Mouse (Mus musculus): ENCODE results near the gene Slc44a4. TPM values are rescaled to one million over a fixed set of nuclear protein-coding genes. Genes with fewer than 3 reads are reported as not detected.
A peak's percentile ranks its signal among the peaks of the same experiment; 100 is the strongest.
"Not testable (repeated sequence)": the region's sequence is repeated elsewhere in the genome, so short reads cannot be mapped to it uniquely, and the experiment has no call there.

Slc44a4 gene
- polyA plus RNA-seq, 1 experiment from 2014 or later: 56.2 TPM

DNA sequence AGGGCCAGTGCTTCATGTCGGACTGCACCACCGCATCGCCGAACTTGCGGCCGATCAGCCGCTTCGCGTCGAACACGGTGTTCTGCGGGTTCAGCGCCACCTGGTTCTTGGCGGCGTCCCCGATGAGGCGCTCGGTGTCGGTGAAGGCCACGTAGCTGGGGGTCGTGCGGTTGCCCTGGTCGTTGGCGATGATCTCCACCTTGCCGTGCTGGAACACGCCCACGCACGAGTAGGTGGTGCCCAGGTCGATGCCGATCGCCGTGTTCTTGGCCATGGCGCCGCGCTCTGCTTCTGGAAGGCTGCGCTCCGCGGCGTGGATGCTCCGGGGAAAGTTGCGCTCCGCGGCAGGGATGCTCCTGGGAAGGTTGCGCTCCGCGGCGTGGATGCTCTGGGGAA lies 44.5 kb downstream of the Slc44a4 start:
- H3K27me3 ChIP-seq (replicated peaks); H3K36me3 ChIP-seq; H3K9ac ChIP-seq; H3K9me3 ChIP-seq; H3K27ac ChIP-seq; H3K4me1 ChIP-seq (replicated peaks): not testable (repeated sequence)
- peak; percentile 26 for ATAC-seq
- 0% methylated on average over 12 of the region's 47 CpGs for WGBS
- Histone ChIP-seq H3K4me2 (replicated peaks) (peak overlapping the region; percentile 65), H3K4me3 (replicated peaks) (peak overlapping the region; percentile 45)

DNA sequence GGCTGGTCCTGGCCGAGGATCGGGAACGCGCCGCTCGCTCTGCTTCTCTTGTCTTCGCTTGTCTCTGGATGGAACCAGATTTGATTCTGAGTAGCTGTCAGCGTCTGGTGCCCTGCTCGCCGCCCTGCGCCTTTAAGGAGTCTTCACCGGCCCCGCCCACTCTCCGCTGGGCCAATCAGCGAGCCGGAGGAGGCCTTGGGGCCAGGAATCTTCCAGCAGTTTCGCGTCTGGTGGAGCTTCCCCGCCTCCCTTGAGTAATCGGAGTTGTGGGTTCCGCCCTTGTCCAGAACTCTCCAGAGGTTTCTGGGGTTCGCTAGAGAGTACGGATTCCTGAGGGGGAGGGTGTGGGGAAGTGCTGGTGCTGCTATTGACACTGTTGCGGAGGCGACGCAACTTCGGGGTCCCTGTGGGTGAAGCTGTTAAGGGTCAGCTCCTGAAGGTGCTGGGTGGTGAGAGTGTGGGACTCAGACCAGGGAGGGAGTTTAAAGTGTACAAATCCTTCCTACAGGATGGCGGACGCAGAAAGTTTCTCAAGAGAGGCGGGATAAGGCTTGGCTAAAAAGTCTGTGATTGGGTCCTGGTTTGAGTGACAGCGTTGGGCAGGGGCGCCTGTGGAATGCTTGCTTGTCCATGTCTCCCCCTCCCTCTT lies 45.0 kb downstream of the Slc44a4 start, which contains the start of gene Hspa1b:
Hspa1b (minus strand) TSS at position 109 of the 649 bp plus-strand sequence.
- under 1% methylated on average over 31 of the region's 32 CpGs for WGBS
- not testable (repeated sequence) for H3K4me1 ChIP-seq (replicated peaks); H3K27me3 ChIP-seq (replicated peaks); H3K9me3 ChIP-seq; H3K36me3 ChIP-seq
- Histone ChIP-seq H3K27ac (peak within 1 kb of the TSS; percentile 95), H3K4me3 (replicated peaks) (peak within 1 kb of the TSS; percentile 45), H3K4me2 (replicated peaks) (peak within 1 kb of the TSS; percentile 65), H3K9ac (peak within 1 kb of the TSS; percentile 41)
- peak; percentile 96 for ATAC-seq

DNA sequence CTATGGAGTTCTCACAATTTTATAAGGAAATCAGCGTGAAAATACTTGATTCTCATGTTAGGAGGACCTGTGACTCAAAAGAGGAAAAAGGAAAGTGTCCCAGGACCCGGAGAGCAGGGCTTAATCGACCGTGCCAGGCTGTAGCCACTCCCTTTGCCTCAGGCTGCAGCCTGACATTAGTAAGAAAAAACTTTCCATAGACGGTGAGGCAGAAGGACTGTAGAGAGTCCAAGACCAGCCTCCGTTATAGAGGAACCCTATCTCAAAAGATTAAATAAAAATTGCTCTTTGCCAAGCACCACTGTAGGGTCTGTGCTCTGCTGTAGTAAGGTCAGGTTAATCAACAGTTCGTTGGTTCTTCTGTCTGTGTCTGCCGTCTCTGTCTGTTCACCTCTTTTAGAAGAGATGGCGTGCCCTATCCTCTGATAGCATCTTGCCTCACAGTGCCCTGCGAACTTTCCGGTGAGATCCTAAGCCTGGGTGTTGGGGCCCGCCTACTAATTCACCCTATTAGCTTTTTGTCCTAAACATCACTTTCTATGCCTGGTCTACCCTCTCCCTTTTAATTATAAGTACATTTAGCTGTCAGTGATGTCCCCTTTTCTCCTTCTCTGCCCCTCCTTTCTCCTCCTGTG lies 45.7 kb downstream of the Slc44a4 start:
- H3K36me3 ChIP-seq: no peaks in the 10 kb centered on the region
- peak; percentile 15; the same call in 1 of the 2 replicates for ATAC-seq
- peak overlapping the region; percentile 41 for H3K9ac ChIP-seq
- H3K27me3 ChIP-seq (replicated peaks): no peaks in the 10 kb centered on the region
- peak overlapping the region; percentile 95 for H3K27ac ChIP-seq
- 10% methylated on average over 12 of the region's 12 CpGs for WGBS
- no peaks in the 10 kb centered on the region for H3K9me3 ChIP-seq
- H3K4me2 ChIP-seq (replicated peaks): peak overlapping the region; percentile 65
- H3K4me3 ChIP-seq (replicated peaks): peak overlapping the region; percentile 45
- peaks cover 7% of the 10 kb centered on the region; the same call in 1 of the 2 replicates for H3K4me1 ChIP-seq (replicated peaks)

DNA sequence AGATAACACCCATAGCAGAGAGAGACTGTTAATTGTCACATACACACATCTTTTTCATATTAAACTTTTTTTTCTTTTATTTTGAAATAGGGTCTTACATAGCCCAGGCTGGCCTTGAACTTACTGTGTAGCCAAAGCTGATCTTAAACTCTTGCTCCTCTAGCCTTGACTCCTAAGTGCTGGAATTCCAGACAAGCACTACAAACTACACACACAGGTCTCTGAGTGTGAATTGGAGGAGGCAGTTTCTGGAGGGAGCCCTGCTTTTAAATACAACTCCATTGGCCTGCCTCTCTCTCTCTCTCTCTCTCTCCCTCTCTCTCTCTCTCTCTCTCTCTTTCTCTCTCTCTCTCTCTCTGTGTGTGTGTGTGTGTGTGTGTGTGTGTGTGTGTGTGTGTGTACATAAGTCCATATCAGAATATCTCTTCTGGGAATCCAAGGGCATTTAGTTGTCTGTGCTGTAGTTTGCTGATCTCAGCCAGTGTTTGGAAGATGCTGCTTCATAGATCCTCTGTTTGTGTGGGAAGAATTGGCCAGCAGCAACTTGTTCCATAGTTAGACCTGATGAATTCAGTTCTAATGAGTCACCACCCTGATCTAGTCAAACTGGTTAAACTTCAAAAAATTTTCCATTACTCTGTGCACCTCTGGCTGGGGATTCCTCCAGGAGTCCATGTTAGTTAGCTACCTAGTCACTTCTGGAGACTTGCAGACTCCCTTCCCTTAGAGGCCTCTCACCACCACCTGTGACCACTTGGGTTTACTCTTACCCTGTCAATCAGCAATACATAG lies 46.6 kb downstream of the Slc44a4 start:
- Histone ChIP-seq H3K27me3 (replicated peaks) (no peaks in the 10 kb centered on the region), H3K4me1 (replicated peaks) (peaks cover 7% of the 10 kb centered on the region; the same call in 1 of the 2 replicates), H3K36me3 (no peaks in the 10 kb centered on the region), H3K4me2 (replicated peaks) (no peak overlapping the region), H3K27ac (no peak overlapping the region), H3K4me3 (replicated peaks) (no peak overlapping the region), H3K9ac (no peak overlapping the region), H3K9me3 (no peaks in the 10 kb centered on the region)
- ATAC-seq: no peak

DNA sequence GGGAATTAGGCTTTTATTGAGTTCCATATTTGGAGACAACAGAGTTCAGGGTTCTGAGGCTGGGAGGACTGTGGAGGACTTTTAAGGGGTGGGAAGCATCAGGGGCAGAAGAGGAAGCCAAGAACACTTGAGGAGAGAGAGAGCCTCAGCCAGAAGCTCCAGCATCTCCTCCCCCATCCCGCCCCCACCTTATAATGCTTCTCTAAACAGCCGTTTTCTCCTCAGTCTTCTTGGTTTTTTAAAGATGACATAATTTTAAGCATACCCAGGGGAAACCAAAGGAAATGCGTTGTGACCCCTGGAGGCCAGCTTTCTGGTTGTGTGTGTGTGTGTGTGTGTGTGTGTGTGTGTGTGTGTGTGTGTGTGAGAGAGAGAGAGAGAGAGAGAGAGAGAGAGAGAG lies 47.9 kb downstream of the Slc44a4 start:
- H3K27ac ChIP-seq: no peak overlapping the region
- 34% methylated on average over 3 of the region's 3 CpGs for WGBS
- no peaks in the 10 kb centered on the region for H3K27me3 ChIP-seq (replicated peaks)

DNA sequence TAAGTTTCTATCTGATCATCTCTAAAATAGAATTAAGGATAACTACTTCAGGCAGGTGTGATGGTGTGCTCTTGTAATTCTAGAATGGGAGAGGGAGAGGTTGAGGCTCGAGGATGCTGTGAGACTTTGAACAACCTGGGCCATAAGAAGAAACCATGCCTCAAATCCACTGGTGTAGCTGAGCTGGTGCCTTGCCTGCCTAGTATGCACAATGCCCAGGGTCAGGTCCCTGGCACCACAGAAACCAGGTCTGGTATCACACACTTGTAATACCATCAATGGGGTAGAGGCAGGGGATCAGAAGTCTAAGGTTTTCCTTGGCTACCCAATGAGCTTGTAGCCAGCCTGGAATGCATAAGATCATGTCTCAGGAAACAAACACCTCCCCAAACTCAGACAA lies 48.6 kb downstream of the Slc44a4 start:
- Histone ChIP-seq H3K4me2 (replicated peaks) (no peak overlapping the region), H3K27me3 (replicated peaks) (peaks cover 4% of the 10 kb centered on the region), H3K9me3 (no peaks in the 10 kb centered on the region), H3K4me3 (replicated peaks) (no peak overlapping the region), H3K9ac (no peak overlapping the region), H3K36me3 (no peaks in the 10 kb centered on the region), H3K4me1 (replicated peaks) (peaks cover 7% of the 10 kb centered on the region; the same call in 1 of the 2 replicates), H3K27ac (no peak overlapping the region)
- ATAC-seq: no peak
- 63% methylated on average over 1 of the region's 1 CpGs for WGBS

More for the DNA sequence above, 47.9 kb downstream of the Slc44a4 start:
- Histone ChIP-seq H3K9ac (no peak overlapping the region), H3K4me1 (replicated peaks) (peaks cover 7% of the 10 kb centered on the region; the same call in 1 of the 2 replicates), H3K4me3 (replicated peaks) (no peak overlapping the region), H3K36me3 (no peaks in the 10 kb centered on the region), H3K9me3 (no peaks in the 10 kb centered on the region), H3K4me2 (replicated peaks) (no peak overlapping the region)
- no peak for ATAC-seq

DNA sequence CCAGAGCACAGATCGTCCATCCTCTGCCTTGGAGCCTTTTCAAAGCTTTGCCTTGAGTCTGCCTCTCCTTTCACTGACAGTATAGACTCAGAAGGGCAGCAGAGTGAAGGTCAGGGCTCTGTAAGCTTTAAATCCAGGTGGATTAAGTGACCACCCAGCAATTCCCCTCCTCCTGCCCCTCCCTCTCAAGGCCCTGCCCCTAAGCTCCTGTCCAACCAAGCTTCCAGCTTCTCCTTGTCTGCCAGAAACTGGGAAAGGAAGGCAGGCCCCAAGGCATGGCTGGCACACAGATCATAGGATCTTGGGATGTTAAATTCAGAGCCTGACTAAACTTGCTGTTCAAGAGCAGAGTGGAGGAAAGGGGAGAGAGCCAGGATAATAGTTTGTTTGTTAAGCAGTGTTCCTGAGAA lies 50.4 kb downstream of the Slc44a4 start:
- ATAC-seq: no peak
- H3K27ac ChIP-seq: no peak overlapping the region

DNA sequence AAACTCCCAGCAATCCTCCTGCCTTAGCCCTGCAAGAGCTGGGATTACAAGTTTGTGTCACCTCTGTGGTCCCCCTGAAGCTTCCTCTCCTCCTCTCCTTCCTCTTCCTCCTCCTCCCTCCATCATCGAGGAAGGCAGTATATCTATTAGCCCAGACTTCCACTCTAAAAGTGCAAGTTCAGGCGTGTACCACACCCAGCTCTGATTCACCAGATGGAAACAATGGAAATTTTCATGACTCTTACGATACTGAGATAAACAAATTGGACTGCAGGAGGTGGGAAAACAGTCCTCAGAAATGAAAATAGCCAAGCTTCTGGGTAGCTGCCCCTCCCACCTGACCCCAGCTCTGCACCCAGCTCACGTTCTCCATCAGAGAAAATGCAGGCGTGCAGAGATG lies 51.4 kb downstream of the Slc44a4 start:
- no peaks in the 10 kb centered on the region for H3K36me3 ChIP-seq
- H3K4me2 ChIP-seq (replicated peaks): no peak overlapping the region
- ATAC-seq: no peak
- WGBS: 63% methylated on average over 5 of the region's 5 CpGs
- H3K9me3 ChIP-seq: no peaks in the 10 kb centered on the region
- no peak overlapping the region for H3K9ac ChIP-seq
- 0 out of 2 replicates have a peak, but pooled peaks cover 3% of the 10 kb centered on the region for H3K4me1 ChIP-seq (replicated peaks)
- no peak overlapping the region for H3K27ac ChIP-seq
- H3K27me3 ChIP-seq (replicated peaks): peaks cover 21% of the 10 kb centered on the region
- H3K4me3 ChIP-seq (replicated peaks): no peak overlapping the region

More for the DNA sequence above, 50.4 kb downstream of the Slc44a4 start:
- Histone ChIP-seq H3K4me1 (replicated peaks) (peaks cover 7% of the 10 kb centered on the region; the same call in 1 of the 2 replicates), H3K4me2 (replicated peaks) (no peak overlapping the region), H3K4me3 (replicated peaks) (no peak overlapping the region), H3K36me3 (no peaks in the 10 kb centered on the region), H3K9me3 (no peaks in the 10 kb centered on the region), H3K9ac (no peak overlapping the region), H3K27me3 (replicated peaks) (peaks cover 18% of the 10 kb centered on the region)
- 21% methylated on average over 1 of the region's 1 CpGs for WGBS

DNA sequence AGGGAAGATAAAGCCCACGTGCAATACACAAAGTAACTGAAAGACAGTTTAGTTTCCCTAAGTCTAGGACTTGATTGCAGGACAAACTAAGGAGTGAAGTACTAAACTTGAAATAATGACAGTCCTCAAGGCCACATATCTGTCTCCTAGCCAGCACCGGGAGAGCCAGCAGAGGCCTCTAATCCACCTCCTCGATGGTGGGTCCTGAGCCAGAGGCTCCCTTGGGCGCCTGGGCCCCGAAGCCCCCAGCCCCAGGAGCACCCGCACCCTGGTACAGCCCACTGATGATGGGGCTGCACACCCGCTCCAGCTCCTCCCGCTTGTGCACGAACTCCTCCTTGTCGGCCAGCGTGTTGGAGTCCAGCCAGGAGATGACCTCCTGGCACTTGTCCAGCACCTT lies 55.6 kb downstream of the Slc44a4 start, which contains the start of gene Gm20481:
Gm20481 (plus strand) TSS at position 91 of the 400 bp plus-strand sequence.
- 53% methylated on average over 6 of the region's 11 CpGs for WGBS
- H3K9me3 ChIP-seq; H3K4me3 ChIP-seq (replicated peaks); H3K36me3 ChIP-seq; H3K27ac ChIP-seq; H3K9ac ChIP-seq; ATAC-seq; H3K4me2 ChIP-seq (replicated peaks); H3K4me1 ChIP-seq (replicated peaks): not testable (repeated sequence)
- H3K27me3 ChIP-seq (replicated peaks): peaks cover 21% of the 10 kb centered on the region

DNA sequence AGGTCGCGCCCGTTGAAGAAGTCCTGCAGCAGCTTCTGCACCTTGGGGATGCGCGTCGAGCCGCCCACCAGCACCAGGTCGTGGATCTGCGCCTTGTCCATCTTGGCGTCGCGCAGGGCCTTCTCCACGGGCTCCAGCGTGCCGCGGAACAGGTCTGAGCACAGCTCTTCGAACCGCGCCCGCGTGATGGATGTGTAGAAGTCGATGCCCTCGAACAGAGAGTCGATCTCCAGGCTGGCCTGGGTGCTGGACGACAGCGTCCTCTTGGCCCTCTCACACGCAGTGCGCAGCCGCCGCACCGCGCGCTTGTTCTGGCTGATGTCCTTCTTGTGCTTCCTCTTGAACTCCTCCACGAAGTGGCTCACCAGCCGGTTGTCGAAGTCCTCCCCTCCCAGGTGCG lies 56.6 kb downstream of the Slc44a4 start:
- H3K4me3 ChIP-seq (replicated peaks); H3K4me2 ChIP-seq (replicated peaks); H3K36me3 ChIP-seq; ATAC-seq; H3K4me1 ChIP-seq (replicated peaks); H3K9me3 ChIP-seq; H3K9ac ChIP-seq; H3K27ac ChIP-seq: not testable (repeated sequence)
- H3K27me3 ChIP-seq (replicated peaks): peaks cover 21% of the 10 kb centered on the region
- 37% methylated on average over 24 of the region's 37 CpGs for WGBS

DNA sequence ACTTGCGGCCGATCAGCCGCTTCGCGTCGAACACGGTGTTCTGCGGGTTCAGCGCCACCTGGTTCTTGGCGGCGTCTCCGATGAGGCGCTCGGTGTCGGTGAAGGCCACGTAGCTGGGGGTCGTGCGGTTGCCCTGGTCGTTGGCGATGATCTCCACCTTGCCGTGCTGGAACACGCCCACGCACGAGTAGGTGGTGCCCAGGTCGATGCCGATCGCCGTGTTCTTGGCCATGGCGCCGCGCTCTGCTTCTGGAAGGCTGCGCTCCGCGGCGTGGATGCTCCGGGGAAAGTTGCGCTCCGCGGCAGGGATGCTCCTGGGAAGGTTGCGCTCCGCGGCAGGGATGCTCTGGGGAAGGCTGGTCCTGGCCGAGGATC lies 57.4 kb downstream of the Slc44a4 start:
- Histone ChIP-seq H3K4me3 (replicated peaks) (peak overlapping the region; percentile 34), H3K27me3 (replicated peaks) (peaks cover 21% of the 10 kb centered on the region), H3K4me2 (replicated peaks) (peak overlapping the region; percentile 77)
- H3K36me3 ChIP-seq; H3K4me1 ChIP-seq (replicated peaks); H3K27ac ChIP-seq; H3K9me3 ChIP-seq; H3K9ac ChIP-seq: not testable (repeated sequence)
- ATAC-seq: peak; percentile 68
- under 1% methylated on average over 32 of the region's 43 CpGs for WGBS

DNA sequence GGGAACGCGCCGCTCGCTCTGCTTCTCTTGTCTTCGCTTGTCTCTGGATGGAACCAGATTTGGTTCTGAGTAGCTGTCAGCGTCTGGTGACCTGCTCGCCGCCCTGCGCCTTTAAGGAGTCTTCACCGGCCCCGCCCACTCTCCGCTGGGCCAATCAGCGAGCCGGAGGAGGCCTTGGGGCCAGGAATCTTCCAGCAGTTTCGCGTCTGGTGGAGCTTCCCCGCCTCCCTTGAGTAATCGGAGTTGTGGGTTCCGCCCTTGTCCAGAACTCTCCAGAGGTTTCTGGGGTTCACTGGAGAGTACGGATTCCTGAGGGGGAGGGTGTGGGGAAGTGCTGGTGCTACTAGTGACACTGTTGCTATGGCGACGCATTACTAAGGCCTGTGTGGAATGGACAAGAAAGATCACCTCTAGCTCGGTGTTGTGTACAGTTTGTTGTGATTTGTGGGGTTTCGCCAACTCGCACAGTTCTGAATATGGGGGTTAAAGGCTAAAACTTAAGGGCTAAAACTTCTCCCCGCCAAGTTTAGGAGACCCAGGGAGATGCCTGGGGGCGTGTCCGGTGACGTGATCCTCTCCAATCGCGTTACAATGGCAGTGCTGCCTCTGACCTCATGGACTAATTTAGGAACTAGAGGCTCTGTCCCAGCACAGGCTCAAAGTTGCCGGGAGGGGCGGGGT lies 57.9 kb downstream of the Slc44a4 start, which contains the start of the genes Hspa1a and Hspa1l:
Hspa1a (minus strand) TSS at position 88 of the 681 bp plus-strand sequence.
Hspa1l (plus strand) TSS at position 635 of the 681 bp plus-strand sequence.
- Histone ChIP-seq H3K27me3 (replicated peaks) (peaks cover 21% of the 10 kb centered on the region), H3K4me2 (replicated peaks) (peak within 1 kb of the TSS; percentile 77), H3K4me3 (replicated peaks) (peak within 1 kb of the TSS; percentile 34)
- H3K9ac ChIP-seq; H3K36me3 ChIP-seq; H3K27ac ChIP-seq; H3K4me1 ChIP-seq (replicated peaks); H3K9me3 ChIP-seq: not testable (repeated sequence)
- under 1% methylated on average over 32 of the region's 33 CpGs for WGBS
- peak; percentile 98 for ATAC-seq
